Mouse (Mus musculus) C2C12 (cell line): ENCODE results near the gene Zdhhc11.

Experiments
- CTCF ChIP-seq: IDR thresholded peaks from one replicate; pipeline ENCODE4 v1.5.1; 2011; ENCODE audit not compliant: control insufficient read depth, insufficient read depth, insufficient read length
- FOSL1 ChIP-seq: IDR thresholded peaks from one replicate; pipeline ENCODE4 v1.8.0; 2011; ENCODE audit warnings: mild to moderate bottlenecking, low read length; ENCODE audit not compliant: poor library complexity, insufficient read depth, severe bottlenecking
- MAX ChIP-seq: IDR thresholded peaks from one replicate; pipeline ENCODE4 v1.6.1; 2011; ENCODE audit warnings: mild to moderate bottlenecking, control low read depth
- USF1 ChIP-seq: IDR thresholded peaks from one replicate; pipeline ENCODE4 v1.6.1; 2011; ENCODE audit warnings: low read depth, mild to moderate bottlenecking, control low read depth, moderate library complexity

- TF ChIP-seq MAX: no peak
- TF ChIP-seq CTCF: no peak
- TF ChIP-seq FOSL1: no peak
- no peak for TF ChIP-seq USF1
Observed at GRCm38 (mm10) chr13:74001492-74001891, 37.8 kb downstream of the Zdhhc11 start.
